Mouse (Mus musculus): ENCODE measurements around the gene Kcna2. TPM values are rescaled to one million over a fixed set of nuclear protein-coding genes. Genes with fewer than 3 reads are reported as not detected.
A peak's percentile ranks its signal among the peaks of the same experiment; 100 is the strongest.

Kcna2 gene
- total RNA-seq, 2 experiments from 2014 or later = 2.8 to 4.1 TPM

- DNase-seq (ENCODE audit: low spot score in 2 of 2) = no peak
Observed at GRCm38 (mm10) chr3:107150469-107150868, 49.5 kb downstream of the Kcna2 start.

DNA sequence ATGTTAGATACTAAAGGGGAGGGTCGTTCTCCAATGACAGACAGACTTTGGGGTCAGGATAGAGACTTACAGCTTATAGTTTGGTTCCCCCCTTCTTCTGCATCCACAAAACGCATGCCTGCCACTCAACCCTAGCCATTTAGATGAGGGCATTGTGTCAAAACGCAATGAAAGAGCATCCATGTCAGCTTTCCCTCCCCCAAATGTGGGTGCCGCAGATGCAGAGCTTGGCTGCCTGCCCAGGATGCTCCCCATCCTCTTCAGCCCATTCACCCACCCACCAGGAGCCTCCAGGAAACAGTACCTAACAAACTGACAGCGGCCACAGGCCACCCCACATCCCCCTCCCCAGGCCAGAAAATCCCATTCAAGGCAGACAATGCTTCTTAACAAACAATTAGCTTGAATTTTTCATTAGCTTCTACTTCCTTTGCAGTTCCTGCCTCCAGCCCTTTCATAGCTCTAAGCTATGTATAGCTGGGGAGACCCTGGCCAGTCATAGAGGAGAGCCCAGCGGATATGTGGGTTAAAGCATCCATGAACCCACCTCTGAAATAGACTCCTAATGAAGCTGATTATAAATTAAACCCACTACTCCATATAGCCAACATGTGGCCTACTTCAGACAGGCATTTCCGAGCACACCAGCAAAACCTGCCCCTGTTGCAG lies 50.1 kb downstream of the Kcna2 start:
- no peak for DNase-seq (ENCODE audit: low spot score in 2 of 2)

- DNase-seq (ENCODE audit: low spot score in 2 of 2) = no peak
Observed at GRCm38 (mm10) chr3:107153772-107154655, 53.1 kb downstream of the Kcna2 start.

DNA sequence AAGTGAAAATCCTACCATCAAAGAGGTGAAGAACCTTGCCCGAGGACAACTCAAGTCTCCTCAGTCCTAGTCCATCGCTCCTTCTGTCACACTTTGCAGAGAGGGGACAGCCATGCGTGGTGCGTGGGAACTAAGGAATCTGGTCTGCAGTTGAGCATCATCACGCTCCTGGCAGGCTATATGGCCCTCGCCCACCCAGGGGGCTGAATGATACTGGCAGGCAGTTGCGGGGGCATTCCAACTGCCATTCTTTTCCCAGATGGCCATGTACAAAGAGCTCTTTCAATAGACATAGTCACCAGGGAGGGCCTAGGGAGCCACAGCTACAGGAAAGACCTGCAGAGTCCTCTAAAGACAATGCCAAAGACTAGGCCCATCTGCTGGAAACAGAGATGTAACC lies 57.9 kb downstream of the Kcna2 start:
- DNase-seq (ENCODE audit: low spot score in 2 of 2) = no peak

- DNase-seq (ENCODE audit: low spot score in 2 of 2) = no peak
Observed at GRCm38 (mm10) chr3:107159418-107159817, 58.5 kb downstream of the Kcna2 start.

- DNase-seq (ENCODE audit: low spot score in 2 of 2) = peak in 1 of 2 experiments; percentile 34
Observed at GRCm38 (mm10) chr3:107159859-107160324, 58.9 kb downstream of the Kcna2 start.

DNA sequence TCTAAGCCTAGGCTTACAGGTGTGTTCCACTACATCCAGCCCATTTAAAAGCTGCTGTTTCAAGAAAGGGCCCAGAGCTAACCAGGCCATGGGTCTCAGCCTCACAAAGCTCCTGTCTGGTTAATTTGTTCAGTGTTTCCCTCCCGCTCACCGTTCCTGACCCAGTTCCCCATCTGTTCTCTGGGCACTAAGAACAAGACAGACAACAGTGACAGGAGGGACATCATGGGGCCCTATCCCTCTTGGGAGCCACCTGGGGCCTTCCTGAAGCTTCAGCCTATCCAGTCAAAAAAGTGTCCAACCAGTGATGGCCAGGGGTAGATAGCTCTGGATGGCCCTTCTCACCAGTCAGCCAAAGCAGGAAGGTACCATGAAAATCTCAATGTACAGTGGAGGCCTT lies 61.8 kb downstream of the Kcna2 start:
- no peak for DNase-seq (ENCODE audit: low spot score in 2 of 2)

Other genes starting within 250 kb of the Kcna2 start
- gene Kcna3, start 65.0 kb upstream of the Kcna2 start, total RNA-seq (2021) = under 1 TPM; 0.54 to 0.98 TPM
- 1 to 10 TPM; 1.0 to 1.8 TPM for gene Kcna10, start 81.9 kb downstream of the Kcna2 start, total RNA-seq (2021)
- not detected for gene Cym, start 120.6 kb downstream of the Kcna2 start, total RNA-seq (2021)
- gene A630076J17Rik, start 129.5 kb downstream of the Kcna2 start, total RNA-seq (2021) = not detected
- under 1 TPM in 1 of 2 experiments, not detected in 1; 0.23 TPM for gene Prok1, start 138.6 kb downstream of the Kcna2 start, total RNA-seq (2021)
- gene Lamtor5, start 177.7 kb downstream of the Kcna2 start, total RNA-seq (2021) = 10 to 100 TPM; 56.2 to 57.1 TPM
- gene Slc16a4, start 190.1 kb downstream of the Kcna2 start, total RNA-seq (2021) = under 1 TPM; 0.18 to 0.37 TPM
- gene Rbm15, start 232.5 kb downstream of the Kcna2 start, total RNA-seq (2021) = 10 to 100 TPM; 29.0 to 31.3 TPM

All from gastrocnemius, postnatal 4 days (tissue).